Mouse (Mus musculus): ENCODE results near the gene Crxos. TPM values are rescaled to one million over a fixed set of nuclear protein-coding genes. Genes with fewer than 3 reads are reported as not detected.

Gene Crxos
- total and polyA plus RNA-seq, 3 experiments: 1.1 to 1.5 TPM; not detected in 1

DNA sequence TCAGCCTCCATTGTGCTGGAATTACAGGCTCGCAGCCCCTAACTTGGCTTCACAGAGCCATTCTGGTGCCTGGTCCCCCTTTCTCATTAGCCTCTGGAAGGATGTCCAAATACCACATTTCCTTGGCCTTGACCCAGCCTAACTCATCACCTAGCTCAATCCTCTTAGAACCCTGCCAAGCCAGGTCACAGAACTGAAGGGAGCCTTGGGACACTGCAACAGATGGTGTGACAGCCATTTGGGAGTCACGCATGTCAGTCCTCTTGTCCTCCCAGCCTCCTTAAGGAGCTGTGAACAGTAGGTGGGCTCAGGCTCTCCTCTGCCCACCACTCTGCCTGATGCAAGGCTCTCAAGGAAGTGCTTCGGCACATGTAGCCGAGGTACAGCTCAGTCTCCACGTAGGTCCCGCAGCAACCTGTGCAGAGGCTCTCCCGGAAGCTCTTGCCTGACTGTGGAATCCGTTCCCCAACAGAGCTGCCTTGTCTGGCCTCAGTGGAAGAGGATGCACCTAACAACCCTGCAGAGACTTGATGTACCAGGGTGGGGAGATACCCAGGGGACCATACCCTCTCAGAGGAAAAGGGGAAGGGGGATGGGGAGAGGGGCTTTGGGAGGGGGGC, 25.7 kb downstream of the Crxos start:
- Histone ChIP-seq H3K27ac (ENCODE audit: insufficient read depth, low read depth) (no peak overlapping the region), H3K79me2 (replicated peaks; ENCODE audit: control insufficient read depth, extremely low read depth, insufficient read depth, poor library complexity, severe bottlenecking) (no peaks in the 10 kb centered on the region), H3K9me3 (replicated peaks; ENCODE audit: low read length) (no peaks in the 10 kb centered on the region), H3K9ac (ENCODE audit: insufficient read depth, low read depth) (no peak overlapping the region), H3K36me3 (replicated peaks in 1 of 2; ENCODE audit: control insufficient read depth in 1 of 2, insufficient read depth in 1 of 2, low read length in 1 of 2) (no peaks in the 10 kb centered on the region), H3K4me3 (replicated peaks in 1 of 3; ENCODE audit: low read depth in 2 of 3, low read length in 2 of 3, poor library complexity in 1 of 3) (no peak overlapping the region), H3K27me3 (replicated peaks) (peaks cover 41% of the 10 kb centered on the region), H3K4me1 (ENCODE audit: control insufficient read depth in 1 of 2, insufficient read depth in 2 of 2) (no peaks in the 10 kb centered on the region), H3K4me2 (ENCODE audit: insufficient read depth, low read depth, poor library complexity, severe bottlenecking) (no peak overlapping the region)
- no peak for TF ChIP-seq MAFK (IDR thresholded peaks at IDR 0.05; ENCODE audit: insufficient replicate concordance, low read length)
- TF ChIP-seq TCF12 (IDR thresholded peaks at IDR 0.05; ENCODE audit: low read depth, low read length): no peak
- no peak for TF ChIP-seq MEF2A (IDR thresholded peaks at IDR 0.05; ENCODE audit: borderline replicate concordance, low read depth, low read length)
- no peak for TF ChIP-seq KAT2A (IDR thresholded peaks at IDR 0.05; ENCODE audit: insufficient replicate concordance, low read length)
- TF ChIP-seq UBTF (IDR thresholded peaks at IDR 0.05; ENCODE audit: low read depth, low read length): no peak
- TF ChIP-seq TBP (conservative IDR thresholded peaks at IDR 0.05; ENCODE audit: low read depth, low read length): no peak
- no peak for TF ChIP-seq E2F4 (IDR thresholded peaks at IDR 0.05; ENCODE audit: insufficient replicate concordance, low read depth, low read length)
- TF ChIP-seq NELFE (IDR thresholded peaks at IDR 0.05; ENCODE audit: low read depth, low read length): no peak
- no peak for TF ChIP-seq CTCF (conservative IDR thresholded peaks at IDR 0.05 in 1 of 2, IDR thresholded peaks at IDR 0.05 in 1 of 2; ENCODE audit: low read depth in 2 of 2, low read length in 2 of 2)
- no peak for TF ChIP-seq POLR2AphosphoS2 (IDR thresholded peaks at IDR 0.05; ENCODE audit: low read depth, low read length)
- no peak for TF ChIP-seq JUND (conservative IDR thresholded peaks at IDR 0.05; ENCODE audit: low read depth, low read length)
- TF ChIP-seq POLR2A (IDR thresholded peaks at IDR 0.05; ENCODE audit: low read depth, low read length): no peak
- no peak for TF ChIP-seq PAX5 (IDR thresholded peaks at IDR 0.05; ENCODE audit: low read length)
- TF ChIP-seq SMC3 (IDR thresholded peaks at IDR 0.05; ENCODE audit: low read depth, low read length): no peak
- TF ChIP-seq ZNF384 (IDR thresholded peaks at IDR 0.05; ENCODE audit: low read depth, low read length): no peak
- TF ChIP-seq MAZ (IDR thresholded peaks at IDR 0.05; ENCODE audit: low read depth, low read length): no peak
- no peak for TF ChIP-seq MAX (IDR thresholded peaks at IDR 0.05; ENCODE audit: low read length)
- in situ Hi-C loops (cut with MboI; ENCODE audit: low pct_ligation_motif_present, low pct_unique_long_range_greater_than_20kb, low sequenced_read_pairs) (no loop called here), dilution Hi-C loops (cut with MboI; ENCODE audit: extremely low pct_ligation_motif_present, extremely low pct_unique_long_range_greater_than_20kb, low sequenced_read_pairs) (no loop called here)
- DNase-seq (ENCODE audit: extremely low read depth): no peak

DNA sequence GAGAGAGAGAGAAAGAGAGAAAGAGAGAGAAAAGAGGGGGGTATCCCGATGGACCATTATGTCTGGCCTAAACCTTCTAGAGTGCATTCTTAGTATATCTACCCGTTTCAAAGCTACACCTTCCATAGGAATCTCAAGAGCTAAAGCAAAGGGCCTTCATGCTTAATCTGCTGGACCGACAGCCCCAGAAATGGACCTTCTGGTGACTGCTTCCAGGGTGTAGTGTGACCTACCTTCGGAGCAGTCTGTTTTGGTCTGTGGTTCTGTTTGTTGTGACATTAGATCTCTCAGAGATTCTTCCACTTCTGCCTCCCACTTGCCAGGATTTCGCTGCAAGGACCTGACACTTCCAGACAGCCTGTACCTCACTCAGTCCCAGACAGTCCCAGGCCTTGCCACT, 28.1 kb downstream of the Crxos start:
- H3K79me2 ChIP-seq (replicated peaks; ENCODE audit: control insufficient read depth, extremely low read depth, insufficient read depth, poor library complexity, severe bottlenecking): no peaks in the 10 kb centered on the region
- in situ Hi-C loops (cut with MboI; ENCODE audit: low pct_ligation_motif_present, low pct_unique_long_range_greater_than_20kb, low sequenced_read_pairs): no loop called here
- dilution Hi-C loops (cut with MboI; ENCODE audit: extremely low pct_ligation_motif_present, extremely low pct_unique_long_range_greater_than_20kb, low sequenced_read_pairs): no loop called here

More for the DNA sequence above, 28.1 kb downstream of the Crxos start:
- no peaks in the 10 kb centered on the region for H3K9me3 ChIP-seq (replicated peaks; ENCODE audit: low read length)
- H3K27me3 ChIP-seq (replicated peaks): peaks cover 24% of the 10 kb centered on the region
- no peak overlapping the region for H3K27ac ChIP-seq (ENCODE audit: insufficient read depth, low read depth)
- peaks cover 0 to under 1% of the 10 kb centered on the region in 2 experiments for H3K36me3 ChIP-seq (replicated peaks in 1 of 2; ENCODE audit: control insufficient read depth in 1 of 2, insufficient read depth in 1 of 2, low read length in 1 of 2)
- no peak overlapping the region for H3K4me3 ChIP-seq (replicated peaks in 1 of 3; ENCODE audit: low read depth in 2 of 3, low read length in 2 of 3, poor library complexity in 1 of 3)
- no peak overlapping the region for H3K4me2 ChIP-seq (ENCODE audit: insufficient read depth, low read depth, poor library complexity, severe bottlenecking)
- no peak for TF ChIP-seq POLR2A (IDR thresholded peaks at IDR 0.05; ENCODE audit: low read depth, low read length)
- TF ChIP-seq PAX5 (IDR thresholded peaks at IDR 0.05; ENCODE audit: low read length): no peak
- TF ChIP-seq ZKSCAN1 (IDR thresholded peaks at IDR 0.05; ENCODE audit: borderline replicate concordance, low read depth, low read length): no peak
- no peak for TF ChIP-seq TCF12 (IDR thresholded peaks at IDR 0.05; ENCODE audit: low read depth, low read length)
- H3K4me1 ChIP-seq (ENCODE audit: control insufficient read depth in 1 of 2, insufficient read depth in 2 of 2): peaks cover 5 to 10% of the 10 kb centered on the region in 2 experiments; a peak in 3 of 4 replicates
- no peak overlapping the region for H3K9ac ChIP-seq (ENCODE audit: insufficient read depth, low read depth)
- no peak for DNase-seq (ENCODE audit: extremely low read depth)
